ENCODE assay signal across 15 mouse cellular contexts in genomic region chr15:20634593-20634992, GRCm38 (mm10). TPM values are rescaled to one million over a fixed set of nuclear protein-coding genes. Genes with fewer than 3 reads are reported as not detected.
"Had no signal": no experiment of that assay in that cellular context is flagged by ENCODE, and none has a peak within 500 bp of the region (broad histone marks: within the 10 kb centered on the region; RNA-seq: fewer than 3 reads in every experiment).

No protein-coding gene starts in this region.

- DNase-seq: kidney, adult 11 months; kidney, adult 9 months; kidney, postnatal 36 days; liver; liver, embryonic 13.5 days; liver, postnatal 0 days; lung, postnatal 14 days; thymus, postnatal 4 days had no signal

- ATAC-seq: liver, postnatal 0 days had no signal

RNA-seq across cellular contexts. Expression of gene Acot10, which starts 32.0 kb away (rescaled TPM):
- total RNA-seq: layer of hippocampus, adult 2 months; layer of hippocampus, postnatal 10 days; left cerebral cortex, adult 8-10 months; midbrain, postnatal 0 days had no signal
- polyA plus RNA-seq: limb, embryonic 12.5 days; liver, embryonic 13.5 days; liver, postnatal 0 days; macrophage; spleen, adult 2 months had no signal
